In genomic region chr14:79280456-79280855, GRCm38 (mm10) we compare ENCODE assay signal across 20 mouse cellular contexts. TPM values are rescaled to one million over a fixed set of nuclear protein-coding genes. Genes with fewer than 3 reads are reported as not detected.
A peak's percentile ranks its signal among the peaks of the same experiment; 100 is the strongest.
DNase-seq lines count a peak whose midpoint lies in the region; ATAC-seq and TF ChIP-seq lines count a peak whose summit lies in the region.
"Had no signal": no experiment of that assay in that cellular context is flagged by ENCODE, and none has a peak within 500 bp of the region (broad histone marks: within the 10 kb centered on the region; RNA-seq: fewer than 3 reads in every experiment).

No protein-coding gene starts in this region.

- H3K9me3 ChIP-seq in heart, embryonic 15.5 days (replicated peaks), result no peaks in the 10 kb centered on the region
- H3K9me3 ChIP-seq: limb, embryonic 12.5 days; midbrain, embryonic 12.5 days had no signal

- no peak overlapping the region for H3K9ac ChIP-seq in heart, embryonic 15.5 days
- H3K9ac ChIP-seq: forebrain, postnatal 0 days; heart, embryonic 13.5 days; hindbrain, embryonic 14.5 days; limb, embryonic 12.5 days; midbrain, embryonic 12.5 days had no signal

- no peak overlapping the region for H3K4me2 ChIP-seq in heart, embryonic 15.5 days
- H3K4me2 ChIP-seq: heart, embryonic 13.5 days; hindbrain, embryonic 14.5 days; limb, embryonic 12.5 days; midbrain, embryonic 12.5 days had no signal

- H3K27ac ChIP-seq in heart, embryonic 15.5 days, result peak overlapping the region; percentile 19; the same call in 1 of the 2 replicates
- peak overlapping the region; percentile 10; the same call in 1 of the 2 replicates for H3K27ac ChIP-seq in brown adipose tissue, adult 24 weeks (replicated peaks; ENCODE audit: low read depth, low read length)
- H3K27ac ChIP-seq in thymus, adult 2 months (ENCODE audit: control insufficient read depth, insufficient read depth, low read length), result peak overlapping the region; percentile 99
- H3K27ac ChIP-seq: heart, embryonic 13.5 days; hindbrain, embryonic 14.5 days; limb, embryonic 12.5 days; midbrain, embryonic 12.5 days had no signal

- peak; percentile 53; the same call in 1 of the 2 replicates for TF ChIP-seq POLR2A in thymus, adult 2 months (IDR thresholded peaks at IDR 0.05; ENCODE audit: control insufficient read depth, extremely low read depth, insufficient read depth, low read length, poor library complexity)

- H3K36me3 ChIP-seq in heart, embryonic 15.5 days, result no peaks in the 10 kb centered on the region
- no peaks in the 10 kb centered on the region for H3K36me3 ChIP-seq in thymus, adult 2 months (ENCODE audit: control insufficient read depth, insufficient read depth, low read length)
- H3K36me3 ChIP-seq: heart, embryonic 13.5 days; limb, embryonic 12.5 days; midbrain, embryonic 12.5 days had no signal

- no peak for DNase-seq in heart, adult 8-10 months (ENCODE audit: low spot score)
- peak; percentile 60 for DNase-seq in A20 (ENCODE audit: low read depth, low spot score)
- peak; percentile 85 for DNase-seq in thymus, adult 2 months
- DNase-seq in right cerebral cortex, postnatal 25 days, result no peak
- no peak for DNase-seq in layer of hippocampus, postnatal 36 days
- no peak for DNase-seq in natural killer cell, adult 2 months (ENCODE audit: low spot score in 2 of 2)
- DNase-seq: B cell, adult 2 months; cerebellum, adult 11 months; forebrain, postnatal 0 days; gastrocnemius, postnatal 10 days; kidney, adult 9 months; lung, adult 18-20 months had no signal

- peak; percentile 13; the same call in 1 of the 2 replicates for TF ChIP-seq CTCF in thymus, adult 2 months (IDR thresholded peaks at IDR 0.05; ENCODE audit: borderline replicate concordance, control insufficient read depth, extremely low read depth, insufficient read depth, low read length, poor library complexity)

- 77% methylated on average over 9 of the region's 9 CpGs for WGBS in heart, embryonic 15.5 days
- 18% methylated on average over 9 of the region's 9 CpGs for WGBS in thymus, adult 2 months

- no peak overlapping the region for H3K4me3 ChIP-seq in heart, embryonic 15.5 days
- no peak overlapping the region for H3K4me3 ChIP-seq in brown adipose tissue, adult 24 weeks (ENCODE audit: insufficient read depth, low read depth, low read length)
- peak overlapping the region; percentile 29 for H3K4me3 ChIP-seq in thymus, adult 2 months (ENCODE audit: control insufficient read depth, insufficient read depth, low read length)
- H3K4me3 ChIP-seq: heart, embryonic 13.5 days; limb, embryonic 12.5 days; midbrain, embryonic 12.5 days had no signal

- H3K4me1 ChIP-seq in heart, embryonic 15.5 days (replicated peaks), result peaks cover 12% of the 10 kb centered on the region
- H3K4me1 ChIP-seq in brown adipose tissue, adult 24 weeks (ENCODE audit: control insufficient read depth, insufficient read depth, insufficient read length, low read length), result peaks cover 37% of the 10 kb centered on the region
- H3K4me1 ChIP-seq in thymus, adult 2 months (replicated peaks; ENCODE audit: control insufficient read depth, insufficient read depth, low read length), result peaks cover 65% of the 10 kb centered on the region

- ATAC-seq in heart, embryonic 15.5 days (replicated peaks; ENCODE audit: insufficient number of reproducible peaks, insufficient read depth, low FRiP score, low read depth), result no peak
- ATAC-seq: forebrain, postnatal 0 days had no signal

- H3K27me3 ChIP-seq in heart, embryonic 15.5 days, result no peaks in the 10 kb centered on the region
- no peaks in the 10 kb centered on the region for H3K27me3 ChIP-seq in thymus, adult 2 months (ENCODE audit: control insufficient read depth, insufficient read depth, low read length)
- H3K27me3 ChIP-seq: heart, embryonic 13.5 days; limb, embryonic 12.5 days; midbrain, embryonic 12.5 days had no signal

RNA-seq across cellular contexts. Expression of gene Rgcc, which starts 21.0 kb away (rescaled TPM):
- 23.8 and 57.0 TPM in 2 replicates for polyA plus RNA-seq in heart, embryonic 15.5 days (2015; fragmentation: Nextera tagmentation; extraction: Ambion mirVana)
- 10 to 100 TPM; 34.3 to 72.1 (median 56.2) TPM for total RNA-seq in heart, adult 8-10 months (2022)
- polyA plus RNA-seq in brown adipose tissue, adult 24 weeks (2012; ENCODE audit: insufficient read depth, insufficient read length, missing spikeins), result 325 and 446 TPM in 2 replicates
- 880 and 889 TPM in 2 replicates for polyA plus RNA-seq in thymus, adult 2 months (2012; rRNA removed)
- 10 to 100 TPM; 44.6 to 44.8 TPM for total RNA-seq in layer of hippocampus, postnatal 36 days (2021)

RNA-seq across cellular contexts. Expression of gene Zfp957, which starts 33.3 kb away (rescaled TPM):
- polyA plus RNA-seq in heart, embryonic 15.5 days (2015; fragmentation: Nextera tagmentation; extraction: Ambion mirVana), result not detected in 2 replicates
- total RNA-seq in heart, adult 8-10 months (2022), result not detected
- not detected in 2 replicates for polyA plus RNA-seq in brown adipose tissue, adult 24 weeks (2012; ENCODE audit: insufficient read depth, insufficient read length, missing spikeins)
- polyA plus RNA-seq in thymus, adult 2 months (2012; rRNA removed), result not detected in 2 replicates
- total RNA-seq in layer of hippocampus, postnatal 36 days (2021), result not detected
- total RNA-seq: common myeloid progenitor, adult 5-6 weeks; forebrain, postnatal 0 days; gastrocnemius, postnatal 10 days had no signal
- polyA plus RNA-seq: forebrain, postnatal 0 days; heart, embryonic 13.5 days; hindbrain, embryonic 14.5 days; limb, embryonic 12.5 days; midbrain, embryonic 12.5 days; neural tube, embryonic 11.5 days had no signal

Comparison
In these comparisons a context has a peak if more than half of its experiments do, and no peak if none do; other contexts are left out.
1. H3K27ac ChIP-seq: peak in every context shown above with its lines; median percentile 99 in thymus, adult 2 months; 19 in heart, embryonic 15.5 days; 10 in brown adipose tissue, adult 24 weeks.
2. DNase-seq: peak in A20 (single experiment) and thymus, adult 2 months (single experiment); none in heart, adult 8-10 months (single experiment), right cerebral cortex, postnatal 25 days (single experiment), layer of hippocampus, postnatal 36 days (0 of 2) and natural killer cell, adult 2 months (0 of 2).